Mouse (Mus musculus): ENCODE results near the gene Srd5a3. TPM values are rescaled to one million over a fixed set of nuclear protein-coding genes. Genes with fewer than 3 reads are reported as not detected.

The Srd5a3 gene
- polyA plus RNA-seq, 1 experiment from 2014 or later: 33.6 TPM

GRCm38 (mm10) chr5:76176411-76176810 lies 36.3 kb downstream of the Srd5a3 start:
- 37% methylated on average over 3 of the region's 3 CpGs for WGBS
- Histone ChIP-seq H3K9ac (replicated peaks; ENCODE audit: low read depth, low read length) (no peak overlapping the region), H3K27ac (ENCODE audit: low read length) (no peak overlapping the region), H3K9me3 (ENCODE audit: control insufficient read depth, low read depth, low read length) (no peaks in the 10 kb centered on the region), H3K4me2 (replicated peaks; ENCODE audit: low read depth, low read length) (no peak overlapping the region), H3K4me3 (ENCODE audit: low read depth, low read length) (no peak overlapping the region), H3K4me1 (ENCODE audit: control insufficient read depth, insufficient read depth, low read length) (0 out of 2 replicates have a peak, but pooled peaks cover 3% of the 10 kb centered on the region), H3K36me3 (ENCODE audit: control insufficient read depth, insufficient read depth, low read length) (no peaks in the 10 kb centered on the region), H3K27me3 (ENCODE audit: control insufficient read depth, insufficient read depth, low read length) (no peaks in the 10 kb centered on the region)
- ATAC-seq (ENCODE audit: insufficient number of reproducible peaks, insufficient read depth, low FRiP score, low read depth): no peak

- Histone ChIP-seq H3K36me3 (ENCODE audit: control insufficient read depth, insufficient read depth, low read length) (no peaks in the 10 kb centered on the region), H3K9ac (replicated peaks; ENCODE audit: low read depth, low read length) (no peak overlapping the region), H3K4me3 (ENCODE audit: low read depth, low read length) (no peak overlapping the region), H3K9me3 (ENCODE audit: control insufficient read depth, low read depth, low read length) (no peaks in the 10 kb centered on the region), H3K4me2 (replicated peaks; ENCODE audit: low read depth, low read length) (no peak overlapping the region), H3K4me1 (ENCODE audit: control insufficient read depth, insufficient read depth, low read length) (0 out of 2 replicates have a peak, but pooled peaks cover 3% of the 10 kb centered on the region), H3K27ac (ENCODE audit: low read length) (no peak overlapping the region), H3K27me3 (ENCODE audit: control insufficient read depth, insufficient read depth, low read length) (no peaks in the 10 kb centered on the region)
- WGBS: 63% methylated on average over 11 of the region's 11 CpGs
- no peak for ATAC-seq (ENCODE audit: insufficient number of reproducible peaks, insufficient read depth, low FRiP score, low read depth)
Measured at GRCm38 (mm10) chr5:76176841-76177240, 36.8 kb downstream of the Srd5a3 start.

- no peak overlapping the region for H3K27ac ChIP-seq (ENCODE audit: low read length)
- no peaks in the 10 kb centered on the region for H3K36me3 ChIP-seq (ENCODE audit: control insufficient read depth, insufficient read depth, low read length)
- WGBS: 63% methylated on average over 7 of the region's 7 CpGs
- H3K27me3 ChIP-seq (ENCODE audit: control insufficient read depth, insufficient read depth, low read length): no peaks in the 10 kb centered on the region
- H3K9me3 ChIP-seq (ENCODE audit: control insufficient read depth, low read depth, low read length): no peaks in the 10 kb centered on the region
- H3K9ac ChIP-seq (replicated peaks; ENCODE audit: low read depth, low read length): no peak overlapping the region
- no peak for ATAC-seq (ENCODE audit: insufficient number of reproducible peaks, insufficient read depth, low FRiP score, low read depth)
- H3K4me2 ChIP-seq (replicated peaks; ENCODE audit: low read depth, low read length): no peak overlapping the region
- H3K4me1 ChIP-seq (ENCODE audit: control insufficient read depth, insufficient read depth, low read length): 0 out of 2 replicates have a peak, but pooled peaks cover 3% of the 10 kb centered on the region
- no peak overlapping the region for H3K4me3 ChIP-seq (ENCODE audit: low read depth, low read length)
Measured at GRCm38 (mm10) chr5:76177664-76178063, 37.6 kb downstream of the Srd5a3 start.

GRCm38 (mm10) chr5:76179171-76179570 lies 39.1 kb downstream of the Srd5a3 start:
- no peaks in the 10 kb centered on the region for H3K27me3 ChIP-seq (ENCODE audit: control insufficient read depth, insufficient read depth, low read length)
- no peak overlapping the region for H3K4me3 ChIP-seq (ENCODE audit: low read depth, low read length)
- ATAC-seq (ENCODE audit: insufficient number of reproducible peaks, insufficient read depth, low FRiP score, low read depth): no peak
- H3K27ac ChIP-seq (ENCODE audit: low read length): no peak overlapping the region
- H3K4me1 ChIP-seq (ENCODE audit: control insufficient read depth, insufficient read depth, low read length): 0 out of 2 replicates have a peak, but pooled peaks cover 3% of the 10 kb centered on the region
- H3K4me2 ChIP-seq (replicated peaks; ENCODE audit: low read depth, low read length): no peak overlapping the region
- 93% methylated on average over 5 of the region's 5 CpGs for WGBS
- no peaks in the 10 kb centered on the region for H3K9me3 ChIP-seq (ENCODE audit: control insufficient read depth, low read depth, low read length)
- H3K9ac ChIP-seq (replicated peaks; ENCODE audit: low read depth, low read length): no peak overlapping the region
- H3K36me3 ChIP-seq (ENCODE audit: control insufficient read depth, insufficient read depth, low read length): no peaks in the 10 kb centered on the region

GRCm38 (mm10) chr5:76179791-76180190 lies 39.7 kb downstream of the Srd5a3 start:
- Histone ChIP-seq H3K4me2 (replicated peaks; ENCODE audit: low read depth, low read length) (no peak overlapping the region), H3K9me3 (ENCODE audit: control insufficient read depth, low read depth, low read length) (no peaks in the 10 kb centered on the region), H3K27ac (ENCODE audit: low read length) (no peak overlapping the region), H3K4me1 (ENCODE audit: control insufficient read depth, insufficient read depth, low read length) (0 out of 2 replicates have a peak, but pooled peaks cover 3% of the 10 kb centered on the region), H3K4me3 (ENCODE audit: low read depth, low read length) (no peak overlapping the region), H3K9ac (replicated peaks; ENCODE audit: low read depth, low read length) (no peak overlapping the region), H3K27me3 (ENCODE audit: control insufficient read depth, insufficient read depth, low read length) (no peaks in the 10 kb centered on the region), H3K36me3 (ENCODE audit: control insufficient read depth, insufficient read depth, low read length) (no peaks in the 10 kb centered on the region)
- no peak for ATAC-seq (ENCODE audit: insufficient number of reproducible peaks, insufficient read depth, low FRiP score, low read depth)
- WGBS: 84% methylated on average over 5 of the region's 5 CpGs

- Histone ChIP-seq H3K4me3 (ENCODE audit: low read depth, low read length) (no peak overlapping the region), H3K36me3 (ENCODE audit: control insufficient read depth, insufficient read depth, low read length) (no peaks in the 10 kb centered on the region), H3K27me3 (ENCODE audit: control insufficient read depth, insufficient read depth, low read length) (no peaks in the 10 kb centered on the region), H3K9ac (replicated peaks; ENCODE audit: low read depth, low read length) (no peak overlapping the region), H3K9me3 (ENCODE audit: control insufficient read depth, low read depth, low read length) (no peaks in the 10 kb centered on the region), H3K27ac (ENCODE audit: low read length) (no peak overlapping the region), H3K4me1 (ENCODE audit: control insufficient read depth, insufficient read depth, low read length) (peaks cover 13% of the 10 kb centered on the region; the same call in 1 of the 2 replicates), H3K4me2 (replicated peaks; ENCODE audit: low read depth, low read length) (no peak overlapping the region)
- no peak for ATAC-seq (ENCODE audit: insufficient number of reproducible peaks, insufficient read depth, low FRiP score, low read depth)
- WGBS: 50% methylated on average over 3 of the region's 3 CpGs
Measured at GRCm38 (mm10) chr5:76182326-76182725, 42.3 kb downstream of the Srd5a3 start.

GRCm38 (mm10) chr5:76183043-76183749 lies 43.1 kb downstream of the Srd5a3 start:
- Histone ChIP-seq H3K9me3 (ENCODE audit: control insufficient read depth, low read depth, low read length) (no peaks in the 10 kb centered on the region), H3K27me3 (ENCODE audit: control insufficient read depth, insufficient read depth, low read length) (no peaks in the 10 kb centered on the region), H3K9ac (replicated peaks; ENCODE audit: low read depth, low read length) (peak overlapping the region; percentile 87; the same call in 1 of the 2 replicates), H3K4me1 (ENCODE audit: control insufficient read depth, insufficient read depth, low read length) (peaks cover 13% of the 10 kb centered on the region; the same call in 1 of the 2 replicates), H3K4me2 (replicated peaks; ENCODE audit: low read depth, low read length) (peak overlapping the region; percentile 74), H3K27ac (ENCODE audit: low read length) (no peak overlapping the region; the same call in 1 of the 2 replicates), H3K36me3 (ENCODE audit: control insufficient read depth, insufficient read depth, low read length) (no peaks in the 10 kb centered on the region), H3K4me3 (ENCODE audit: low read depth, low read length) (peak overlapping the region; percentile 95)
- WGBS: 37% methylated on average over 17 of the region's 17 CpGs
- ATAC-seq (ENCODE audit: insufficient number of reproducible peaks, insufficient read depth, low FRiP score, low read depth): 0 out of 2 replicates have a peak, but pooled peaks have one; percentile 19

GRCm38 (mm10) chr5:76183750-76184261 lies 43.7 kb downstream of the Srd5a3 start, which contains the start of gene Tmem165:
Gene Tmem165, plus strand, starts transcription at chr5:76183880.
- H3K4me2 ChIP-seq (replicated peaks; ENCODE audit: low read depth, low read length): peak within 1 kb of the TSS; percentile 74
- H3K9ac ChIP-seq (replicated peaks; ENCODE audit: low read depth, low read length): peak within 1 kb of the TSS; percentile 87
- no peaks in the 10 kb centered on the region for H3K36me3 ChIP-seq (ENCODE audit: control insufficient read depth, insufficient read depth, low read length)
- H3K4me1 ChIP-seq (ENCODE audit: control insufficient read depth, insufficient read depth, low read length): peaks cover 13% of the 10 kb centered on the region; the same call in 1 of the 2 replicates
- ATAC-seq (ENCODE audit: insufficient number of reproducible peaks, insufficient read depth, low FRiP score, low read depth): peak; percentile 97
- WGBS: under 1% methylated on average over 55 of the region's 62 CpGs
- H3K27me3 ChIP-seq (ENCODE audit: control insufficient read depth, insufficient read depth, low read length): no peaks in the 10 kb centered on the region
- H3K27ac ChIP-seq (ENCODE audit: low read length): peak within 1 kb of the TSS; percentile 97
- peak within 1 kb of the TSS; percentile 95 for H3K4me3 ChIP-seq (ENCODE audit: low read depth, low read length)
- H3K9me3 ChIP-seq (ENCODE audit: control insufficient read depth, low read depth, low read length): no peaks in the 10 kb centered on the region

Measured in stomach, embryonic 14.5 days (tissue).